Mouse (Mus musculus) NIH3T3 (cell line): ENCODE results near the gene Defa2.
"Not testable (repeated sequence)": the region's sequence is repeated elsewhere in the genome, so short reads cannot be mapped to it uniquely, and the experiment has no call there.

Experiments used
- DNase-seq: peaks from one replicate; pipeline ENCODE4 v3.0.0-alpha.2; 2012; ENCODE audit warnings: low read depth

Gene Defa2

DNA sequence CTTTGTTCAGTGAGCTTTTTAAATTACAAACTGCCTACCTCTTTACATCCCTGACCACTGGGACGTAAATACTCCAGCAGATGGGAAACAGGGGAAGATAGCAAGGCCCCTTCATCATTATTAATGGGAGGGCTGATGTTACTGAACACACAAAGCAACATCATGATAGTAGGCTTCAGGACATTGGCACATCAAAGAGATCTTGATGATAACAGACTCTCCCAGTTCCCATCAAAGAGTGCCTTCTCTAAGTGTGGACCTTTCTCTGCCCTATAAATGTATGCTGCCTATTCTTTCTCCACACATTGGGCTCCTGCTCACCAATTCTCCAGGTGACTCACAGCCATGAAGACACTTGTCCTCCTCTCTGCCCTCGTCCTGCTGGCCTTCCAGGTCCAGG, at the start of gene Defa2:
TSS of gene Defa2 (plus strand) at position 301 of the 400 bp plus-strand sequence.
- DNase-seq = not testable (repeated sequence)

DNA sequence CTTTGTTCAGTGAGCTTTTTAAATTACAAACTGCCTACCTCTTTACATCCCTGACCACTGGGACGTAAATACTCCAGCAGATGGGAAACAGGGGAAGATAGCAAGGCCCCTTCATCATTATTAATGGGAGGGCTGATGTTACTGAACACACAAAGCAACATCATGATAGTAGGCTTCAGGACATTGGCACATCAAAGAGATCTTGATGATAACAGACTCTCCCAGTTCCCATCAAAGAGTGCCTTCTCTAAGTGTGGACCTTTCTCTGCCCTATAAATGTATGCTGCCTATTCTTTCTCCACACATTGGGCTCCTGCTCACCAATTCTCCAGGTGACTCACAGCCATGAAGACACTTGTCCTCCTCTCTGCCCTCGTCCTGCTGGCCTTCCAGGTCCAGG, 13.2 kb downstream of the Defa2 start, which contains the start of gene Defa33:
TSS of gene Defa33 (plus strand) at position 301 of the 400 bp plus-strand sequence.
- DNase-seq = not testable (repeated sequence)

DNA sequence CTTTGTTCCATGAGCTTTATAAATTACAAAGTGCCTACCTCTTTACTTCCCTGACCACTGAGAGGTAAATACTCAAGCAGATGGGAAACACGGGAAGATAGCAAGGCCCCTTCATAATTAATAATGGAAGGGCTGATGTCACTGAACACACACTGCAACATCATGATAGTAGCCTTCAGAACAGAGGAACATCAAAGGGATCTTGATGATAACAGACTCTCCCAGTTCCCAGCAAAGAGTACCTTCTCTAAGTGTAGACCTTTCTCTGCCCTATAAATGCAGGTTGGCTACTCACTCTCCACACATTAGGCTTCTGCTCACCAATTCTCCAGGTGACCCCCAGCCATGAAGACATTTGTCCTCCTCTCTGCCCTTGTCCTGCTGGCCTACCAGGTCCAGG, 48.8 kb downstream of the Defa2 start, which contains the start of gene Defa36:
TSS of gene Defa36 (plus strand) at position 301 of the 400 bp plus-strand sequence.
- DNase-seq = not testable (repeated sequence)
